ENCODE assay signal across 8 mouse cellular contexts in the genomic region with DNA sequence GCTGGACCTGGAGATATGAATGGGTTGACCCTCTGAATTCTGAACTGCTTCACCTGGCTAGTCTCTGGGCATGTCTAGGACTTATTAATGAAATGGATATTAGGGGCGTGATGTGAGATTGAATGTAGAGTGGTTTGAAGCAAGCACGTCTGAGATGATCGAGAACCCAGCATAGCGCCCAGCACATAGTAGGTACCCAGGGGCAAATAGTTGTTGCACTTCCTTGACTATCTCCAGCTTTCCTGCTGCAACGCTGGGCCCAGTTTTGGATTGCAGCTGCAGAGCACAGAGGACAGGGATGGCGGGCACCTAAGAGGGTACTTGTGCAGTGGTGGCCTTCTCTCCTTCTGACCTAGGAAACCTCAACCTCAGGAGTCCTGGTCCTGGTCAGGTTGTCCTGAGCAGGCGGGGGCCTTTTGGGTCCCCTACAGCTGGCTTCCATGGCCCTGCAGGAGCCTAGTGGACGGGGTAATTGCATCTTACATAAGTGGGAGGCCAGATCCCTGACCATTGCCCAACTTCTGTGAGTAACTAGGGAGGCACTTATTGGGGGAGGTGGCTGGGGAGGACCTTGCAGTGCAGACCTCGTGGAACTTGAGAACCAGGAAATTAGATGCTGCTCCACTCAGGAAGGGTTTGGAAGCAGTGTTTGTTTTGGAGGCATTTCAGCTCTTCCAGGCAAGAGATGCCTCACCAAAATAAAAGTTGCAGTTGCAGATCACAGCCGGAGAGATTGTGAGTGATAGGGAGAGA. TPM values are rescaled to one million over a fixed set of nuclear protein-coding genes. Genes with fewer than 3 reads are reported as not detected.
A peak's percentile ranks its signal among the peaks of the same experiment; 100 is the strongest.
DNase-seq lines count a peak whose midpoint lies in the region; ATAC-seq and TF ChIP-seq lines count a peak whose summit lies in the region.

No protein-coding gene starts in this region.

- no peak overlapping the region for H3K27ac ChIP-seq in forebrain, embryonic 14.5 days (ENCODE audit: low read depth, low read length)
- no peak overlapping the region for H3K27ac ChIP-seq in intestine, embryonic 14.5 days (ENCODE audit: low read depth)
- H3K27ac ChIP-seq in liver, postnatal 0 days (ENCODE audit: low read depth) = peak overlapping the region; percentile 95
- no peak overlapping the region for H3K27ac ChIP-seq in stomach, embryonic 16.5 days (ENCODE audit: low read length)

- no peaks in the 10 kb centered on the region for H3K27me3 ChIP-seq in megakaryocyte, embryonic 14.5 days (replicated peaks)
- no peaks in the 10 kb centered on the region for H3K27me3 ChIP-seq in forebrain, embryonic 14.5 days (replicated peaks; ENCODE audit: control insufficient read depth, insufficient read depth, low read length)
- no peaks in the 10 kb centered on the region for H3K27me3 ChIP-seq in intestine, embryonic 14.5 days (replicated peaks; ENCODE audit: control insufficient read depth, insufficient read depth, low read length)
- no peaks in the 10 kb centered on the region for H3K27me3 ChIP-seq in liver, postnatal 0 days (ENCODE audit: insufficient read depth, low read length)
- H3K27me3 ChIP-seq in stomach, embryonic 16.5 days (ENCODE audit: control insufficient read depth, insufficient read depth, low read length) = no peaks in the 10 kb centered on the region

- no peak for DNase-seq in forebrain, embryonic 14.5 days (ENCODE audit: low spot score)
- DNase-seq in intestine, embryonic 14.5 days (ENCODE audit: low spot score) = no peak
- DNase-seq in liver, postnatal 0 days = peak; percentile 27
- no peak for DNase-seq in right cerebral cortex, adult 2 months (ENCODE audit: low spot score in 2 of 2)
- DNase-seq in ovary, adult 18-20 months (ENCODE audit: low spot score) = no peak

- peak overlapping the region; percentile 98 for H3K4me3 ChIP-seq in megakaryocyte, embryonic 14.5 days (replicated peaks)
- H3K4me3 ChIP-seq in forebrain, embryonic 14.5 days (ENCODE audit: low read depth, low read length) = no peak overlapping the region
- H3K4me3 ChIP-seq in intestine, embryonic 14.5 days (ENCODE audit: low read depth, low read length) = peak overlapping the region; percentile 95
- H3K4me3 ChIP-seq in liver, postnatal 0 days (ENCODE audit: low read depth, low read length) = peak overlapping the region; percentile 96
- peak overlapping the region; percentile 96 for H3K4me3 ChIP-seq in stomach, embryonic 16.5 days (replicated peaks; ENCODE audit: low read length)

- peaks cover 87% of the 10 kb centered on the region for H3K4me1 ChIP-seq in megakaryocyte, embryonic 14.5 days
- H3K4me1 ChIP-seq in forebrain, embryonic 14.5 days (ENCODE audit: control insufficient read depth, insufficient read depth, low read length) = peaks cover 16% of the 10 kb centered on the region
- H3K4me1 ChIP-seq in intestine, embryonic 14.5 days (replicated peaks; ENCODE audit: control insufficient read depth, insufficient read depth, low read length) = peaks cover 19% of the 10 kb centered on the region
- peaks cover 65% of the 10 kb centered on the region for H3K4me1 ChIP-seq in liver, postnatal 0 days (ENCODE audit: insufficient read depth)
- H3K4me1 ChIP-seq in stomach, embryonic 16.5 days (ENCODE audit: control insufficient read depth, insufficient read depth, low read length) = peaks cover 61% of the 10 kb centered on the region

- H3K36me3 ChIP-seq in megakaryocyte, embryonic 14.5 days (replicated peaks; ENCODE audit: low read length) = peaks cover 52% of the 10 kb centered on the region
- H3K36me3 ChIP-seq in forebrain, embryonic 14.5 days (ENCODE audit: control insufficient read depth, insufficient read depth, low read length) = no peaks in the 10 kb centered on the region
- no peaks in the 10 kb centered on the region; the same call in 1 of the 2 replicates for H3K36me3 ChIP-seq in intestine, embryonic 14.5 days (ENCODE audit: control insufficient read depth, insufficient read depth, low read length)
- H3K36me3 ChIP-seq in liver, postnatal 0 days (replicated peaks; ENCODE audit: insufficient read depth, low read length) = peaks cover 3% of the 10 kb centered on the region; the same call in 1 of the 2 replicates
- H3K36me3 ChIP-seq in stomach, embryonic 16.5 days (ENCODE audit: control insufficient read depth, insufficient read depth, low read length) = no peaks in the 10 kb centered on the region

- ATAC-seq in megakaryocyte, adult 5-6 weeks (ENCODE audit: poor library complexity, severe bottlenecking) = no peak
- ATAC-seq in forebrain, embryonic 14.5 days = no peak
- ATAC-seq in intestine, embryonic 14.5 days (replicated peaks; ENCODE audit: low FRiP score, low TSS enrichment, low read depth) = no peak
- no peak for ATAC-seq in liver, postnatal 0 days
- no peak for ATAC-seq in stomach, embryonic 16.5 days (ENCODE audit: insufficient read depth, low FRiP score)

- H3K9ac ChIP-seq in forebrain, embryonic 14.5 days (ENCODE audit: low read length) = peak overlapping the region; percentile 78; the same call in 1 of the 2 replicates
- peak overlapping the region; percentile 83; the same call in 1 of the 2 replicates for H3K9ac ChIP-seq in intestine, embryonic 14.5 days (ENCODE audit: low read length)
- peak overlapping the region; percentile 99 for H3K9ac ChIP-seq in liver, postnatal 0 days (replicated peaks)
- peak overlapping the region; percentile 90 for H3K9ac ChIP-seq in stomach, embryonic 16.5 days (ENCODE audit: low read length)

- WGBS in forebrain, embryonic 14.5 days = 88% methylated on average over 10 of the region's 10 CpGs
- 78% methylated on average over 10 of the region's 10 CpGs for WGBS in intestine, embryonic 14.5 days
- 57% methylated on average over 10 of the region's 10 CpGs for WGBS in liver, postnatal 0 days (ENCODE audit: insufficient replicate concordance)
- WGBS in stomach, embryonic 16.5 days = 67% methylated on average over 10 of the region's 10 CpGs

- no peaks in the 10 kb centered on the region for H3K9me3 ChIP-seq in megakaryocyte, embryonic 14.5 days
- H3K9me3 ChIP-seq in forebrain, embryonic 14.5 days (replicated peaks; ENCODE audit: control insufficient read depth, low read length) = no peaks in the 10 kb centered on the region
- H3K9me3 ChIP-seq in intestine, embryonic 14.5 days (ENCODE audit: control insufficient read depth, low read length) = no peaks in the 10 kb centered on the region
- H3K9me3 ChIP-seq in liver, postnatal 0 days (ENCODE audit: low read length) = no peaks in the 10 kb centered on the region
- H3K9me3 ChIP-seq in stomach, embryonic 16.5 days (replicated peaks; ENCODE audit: control insufficient read depth, low read length) = no peaks in the 10 kb centered on the region

- no peak for TF ChIP-seq CTCF in liver, postnatal 0 days (IDR thresholded peaks at IDR 0.05; ENCODE audit: low read depth)

- TF ChIP-seq EP300 in liver, postnatal 0 days (IDR thresholded peaks at IDR 0.05; ENCODE audit: low read depth) = no peak

- peak overlapping the region; percentile 89 for H3K4me2 ChIP-seq in forebrain, embryonic 14.5 days (ENCODE audit: low read length)
- H3K4me2 ChIP-seq in intestine, embryonic 14.5 days (ENCODE audit: low read length) = peak overlapping the region; percentile 89
- peak overlapping the region; percentile 78 for H3K4me2 ChIP-seq in liver, postnatal 0 days (ENCODE audit: low read depth, low read length)
- H3K4me2 ChIP-seq in stomach, embryonic 16.5 days (ENCODE audit: low read depth, low read length) = peak overlapping the region; percentile 65

RNA-seq across cellular contexts. Expression of a gene that starts 1.5 kb away (rescaled TPM):
- polyA plus RNA-seq in megakaryocyte, embryonic 14.5 days (2012; ENCODE audit: insufficient read depth, low replicate concordance) = 158 and 191 TPM in 2 replicates
- total RNA-seq in megakaryocyte, adult 5-6 weeks (2015) = 34.2 and 37.2 TPM in 2 replicates
- 10.5 and 16.3 TPM in 2 replicates for total RNA-seq in megakaryocyte, adult 5-6 weeks (2017)
- 23.6 and 23.7 TPM in 2 replicates for polyA plus RNA-seq in forebrain, embryonic 14.5 days (2014; fragmentation: Nextera tagmentation; extraction: Ambion mirVana)
- 91.7 and 94.5 TPM in 2 replicates for polyA plus RNA-seq in intestine, embryonic 14.5 days (2014; fragmentation: Nextera tagmentation; extraction: Ambion mirVana)
- 61.7 and 66.5 TPM in 2 replicates for polyA plus RNA-seq in liver, postnatal 0 days (2015; fragmentation: Nextera tagmentation; extraction: Ambion mirVana)
- 119 and 132 TPM in 2 replicates for polyA plus RNA-seq in stomach, embryonic 16.5 days (2015; fragmentation: Nextera tagmentation; extraction: Ambion mirVana)

RNA-seq across cellular contexts. Expression of a gene that starts 18.8 kb away (rescaled TPM):
- polyA plus RNA-seq in megakaryocyte, embryonic 14.5 days (2012; ENCODE audit: insufficient read depth, low replicate concordance) = 2.5 and 7.8 TPM in 2 replicates
- total RNA-seq in megakaryocyte, adult 5-6 weeks (2015) = 5.6 and 5.8 TPM in 2 replicates
- total RNA-seq in megakaryocyte, adult 5-6 weeks (2017) = 2.7 and 3.3 TPM in 2 replicates
- polyA plus RNA-seq in forebrain, embryonic 14.5 days (2014; fragmentation: Nextera tagmentation; extraction: Ambion mirVana) = 35.3 and 39.7 TPM in 2 replicates
- polyA plus RNA-seq in intestine, embryonic 14.5 days (2014; fragmentation: Nextera tagmentation; extraction: Ambion mirVana) = 15.4 and 16.8 TPM in 2 replicates
- 6.0 and 6.2 TPM in 2 replicates for polyA plus RNA-seq in liver, postnatal 0 days (2015; fragmentation: Nextera tagmentation; extraction: Ambion mirVana)
- 11.0 and 13.8 TPM in 2 replicates for polyA plus RNA-seq in stomach, embryonic 16.5 days (2015; fragmentation: Nextera tagmentation; extraction: Ambion mirVana)

RNA-seq across cellular contexts. Expression of a gene that starts 54.3 kb away (rescaled TPM):
- 9.2 and 13.5 TPM in 2 replicates for polyA plus RNA-seq in megakaryocyte, embryonic 14.5 days (2012; ENCODE audit: insufficient read depth, low replicate concordance)
- total RNA-seq in megakaryocyte, adult 5-6 weeks (2015) = 13.3 and 18.7 TPM in 2 replicates
- 32.7 and 37.7 TPM in 2 replicates for total RNA-seq in megakaryocyte, adult 5-6 weeks (2017)
- 67.8 and 68.2 TPM in 2 replicates for polyA plus RNA-seq in forebrain, embryonic 14.5 days (2014; fragmentation: Nextera tagmentation; extraction: Ambion mirVana)
- 73.9 and 81.6 TPM in 2 replicates for polyA plus RNA-seq in intestine, embryonic 14.5 days (2014; fragmentation: Nextera tagmentation; extraction: Ambion mirVana)
- 26.7 and 28.8 TPM in 2 replicates for polyA plus RNA-seq in liver, postnatal 0 days (2015; fragmentation: Nextera tagmentation; extraction: Ambion mirVana)
- 58.7 and 60.1 TPM in 2 replicates for polyA plus RNA-seq in stomach, embryonic 16.5 days (2015; fragmentation: Nextera tagmentation; extraction: Ambion mirVana)
